Mouse (Mus musculus): ENCODE results near the gene Man2c1.

The Man2c1 gene

GRCm38 (mm10) chr9:57130577-57131433, at the start of gene Man2c1:
Man2c1 (plus strand) TSS chr9:57130690.
- DNase-seq (ENCODE audit: low spot score): peak; percentile 97

- no peak for DNase-seq (ENCODE audit: low spot score)
These were observed 48.3 kb upstream of the Man2c1 start for GRCm38 (mm10) chr9:57082236-57082635.

- no peak for DNase-seq (ENCODE audit: low spot score)
These were observed 13.2 kb upstream of the Man2c1 start for GRCm38 (mm10) chr9:57117261-57117755.

- no peak for DNase-seq (ENCODE audit: low spot score)
These were observed 849 bp upstream of the Man2c1 start for GRCm38 (mm10) chr9:57129641-57130040.

- no peak for DNase-seq (ENCODE audit: low spot score)
These were observed 6.8 kb downstream of the Man2c1 start for GRCm38 (mm10) chr9:57137246-57137645.

- no peak for DNase-seq (ENCODE audit: low spot score)
These were observed 7.3 kb downstream of the Man2c1 start for GRCm38 (mm10) chr9:57137777-57138176.

GRCm38 (mm10) chr9:57138507-57138906, 8.0 kb downstream of the Man2c1 start:
- DNase-seq (ENCODE audit: low spot score): no peak

- no peak for DNase-seq (ENCODE audit: low spot score)
These were observed 8.6 kb downstream of the Man2c1 start for GRCm38 (mm10) chr9:57139110-57139509.

GRCm38 (mm10) chr9:57139571-57139970, 9.1 kb downstream of the Man2c1 start:
- DNase-seq (ENCODE audit: low spot score): no peak

- no peak for DNase-seq (ENCODE audit: low spot score)
These were observed 11.2 kb downstream of the Man2c1 start for GRCm38 (mm10) chr9:57141417-57142353.

GRCm38 (mm10) chr9:57143212-57143611, 12.7 kb downstream of the Man2c1 start:
- no peak for DNase-seq (ENCODE audit: low spot score)

- DNase-seq (ENCODE audit: low spot score): no peak
These were observed 14.3 kb downstream of the Man2c1 start for GRCm38 (mm10) chr9:57144830-57145229.

- DNase-seq (ENCODE audit: low spot score): no peak
These were observed 16.1 kb downstream of the Man2c1 start for GRCm38 (mm10) chr9:57146451-57147066.

- no peak for DNase-seq (ENCODE audit: low spot score)
These were observed 17.0 kb downstream of the Man2c1 start for GRCm38 (mm10) chr9:57147205-57148143.

GRCm38 (mm10) chr9:57148144-57148878, 17.8 kb downstream of the Man2c1 start, which contains the start of gene Neil1:
Neil1 (minus strand) TSS chr9:57148305.
- peak; percentile 86 for DNase-seq (ENCODE audit: low spot score)

GRCm38 (mm10) chr9:57149021-57149420, 18.5 kb downstream of the Man2c1 start:
- DNase-seq (ENCODE audit: low spot score): no peak

GRCm38 (mm10) chr9:57150192-57150591, 19.7 kb downstream of the Man2c1 start:
- no peak for DNase-seq (ENCODE audit: low spot score)

- no peak for DNase-seq (ENCODE audit: low spot score)
These were observed 21.8 kb downstream of the Man2c1 start for GRCm38 (mm10) chr9:57152331-57152730.

GRCm38 (mm10) chr9:57156383-57156782, 25.9 kb downstream of the Man2c1 start:
- no peak for DNase-seq (ENCODE audit: low spot score)

- no peak for DNase-seq (ENCODE audit: low spot score)
These were observed 26.3 kb downstream of the Man2c1 start for GRCm38 (mm10) chr9:57156823-57157222.

Measured in urinary bladder, postnatal 14 days (tissue).